Mouse (Mus musculus) urinary bladder, adult 2 months (tissue): ENCODE results near the gene Nav1. TPM values are rescaled to one million over a fixed set of nuclear protein-coding genes. Genes with fewer than 3 reads are reported as not detected.
A peak's percentile ranks its signal among the peaks of the same experiment; 100 is the strongest.

Source experiments
- DNase-seq: peaks from one replicate; pipeline ENCODE4 v3.0.0; 2022; ENCODE audit warnings: low spot score
- polyA plus RNA-seq: library from polyadenylated mRNA; depleted of rRNA; stranded (reverse); fragments of >200 nt; gene quantifications from 2 replicates; pipeline ENCODE4 v1.2.3, GENCODE M21; 2012

The Nav1 gene
- polyA plus RNA-seq, 1 experiment = 25.0 TPM

DNA sequence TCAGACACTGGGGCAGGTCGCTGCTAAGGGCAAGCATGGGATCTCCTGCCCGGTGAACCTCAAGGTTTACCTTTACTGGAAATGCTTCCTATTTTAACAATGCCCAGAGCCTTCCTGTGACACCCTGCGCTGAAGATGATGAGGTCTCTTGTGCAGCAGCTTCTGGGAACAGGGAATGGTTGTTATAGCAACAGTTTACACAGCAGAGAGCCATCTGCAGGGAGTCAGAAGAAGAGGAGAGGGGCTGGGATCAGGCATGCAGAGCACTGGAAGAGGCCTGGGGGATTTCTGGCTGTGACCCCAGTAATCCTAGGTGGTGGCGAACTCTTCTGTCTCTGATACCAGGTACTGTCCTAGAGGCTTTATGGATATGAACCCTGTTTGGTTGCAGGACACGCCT, 61.0 kb downstream of the Nav1 start:
- no peak for DNase-seq

DNA sequence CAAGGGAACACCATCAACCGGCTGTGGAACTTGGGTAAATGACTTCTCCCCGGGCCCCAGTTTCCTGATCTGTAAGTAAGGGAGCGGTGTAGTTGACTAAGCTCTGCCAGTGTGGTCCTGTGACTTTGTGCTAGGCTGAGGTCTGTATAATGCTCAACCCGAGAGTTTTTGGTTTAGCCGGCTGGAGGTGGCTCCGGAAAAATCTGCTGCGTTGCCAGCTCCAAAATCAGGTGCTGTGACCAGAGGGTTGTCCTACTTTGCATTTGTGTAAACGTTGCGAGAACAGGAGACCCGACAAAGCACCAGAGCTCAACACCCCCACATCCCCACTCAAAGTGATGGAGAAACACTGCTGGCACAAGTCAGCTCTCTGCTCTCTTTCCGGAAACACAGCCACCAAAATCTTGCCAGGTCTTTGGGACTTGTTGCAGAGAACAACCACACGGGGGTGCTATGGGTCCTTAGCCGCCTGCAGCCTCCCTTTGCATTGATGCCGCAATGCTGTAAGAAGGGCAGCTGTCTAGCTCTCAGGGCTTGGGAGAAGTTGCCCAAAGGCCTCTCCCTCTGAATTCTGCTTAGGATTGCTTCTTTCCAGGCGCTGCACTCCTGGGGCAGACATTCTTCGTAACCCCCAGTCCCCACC, 62.5 kb downstream of the Nav1 start:
- DNase-seq = no peak

DNA sequence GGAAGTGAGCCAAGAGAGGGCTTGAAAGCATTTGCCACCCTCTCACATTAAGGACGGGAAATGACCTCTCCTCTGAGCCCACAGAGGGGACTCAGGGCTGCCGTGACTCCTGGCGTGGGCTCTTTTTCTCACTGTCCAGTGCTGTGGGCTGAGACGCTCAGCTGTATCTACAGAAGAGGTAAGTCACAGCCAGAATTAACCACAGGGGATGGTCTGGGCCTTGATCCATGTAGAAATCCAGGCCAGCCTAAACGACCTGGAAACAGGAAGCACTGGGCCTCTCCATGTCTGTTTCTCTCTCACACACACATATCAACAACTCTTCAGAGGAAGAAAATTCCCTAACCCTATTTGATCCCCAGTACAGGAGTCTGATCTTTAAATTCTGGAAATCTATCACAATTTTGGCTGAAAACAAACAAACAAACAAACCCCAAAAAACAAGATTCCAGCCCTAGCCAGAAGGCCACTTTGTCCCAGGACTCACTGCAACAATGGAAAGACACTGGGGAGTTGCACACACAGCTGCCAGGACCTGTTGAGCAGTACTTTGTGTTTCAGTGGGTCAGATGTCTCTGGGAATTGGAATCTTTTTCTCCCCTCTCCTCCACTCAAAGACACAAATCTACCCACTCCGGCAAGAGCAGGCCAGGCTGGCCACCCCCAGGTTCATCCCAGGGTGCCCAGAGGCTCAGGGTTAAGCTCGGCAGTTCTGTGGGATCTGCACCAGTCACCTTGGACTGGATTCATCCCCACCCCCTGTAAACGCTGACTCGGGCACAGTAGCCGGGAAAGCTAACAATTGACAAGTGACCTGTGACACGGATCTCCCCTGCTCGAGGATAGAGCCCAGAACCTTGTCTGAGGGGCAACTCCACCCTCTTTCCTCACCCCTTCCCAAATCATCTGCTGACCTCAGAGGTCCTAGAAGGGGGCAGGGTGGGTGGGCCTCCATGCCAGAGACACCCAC, 64.0 kb downstream of the Nav1 start:
- DNase-seq = no peak

DNA sequence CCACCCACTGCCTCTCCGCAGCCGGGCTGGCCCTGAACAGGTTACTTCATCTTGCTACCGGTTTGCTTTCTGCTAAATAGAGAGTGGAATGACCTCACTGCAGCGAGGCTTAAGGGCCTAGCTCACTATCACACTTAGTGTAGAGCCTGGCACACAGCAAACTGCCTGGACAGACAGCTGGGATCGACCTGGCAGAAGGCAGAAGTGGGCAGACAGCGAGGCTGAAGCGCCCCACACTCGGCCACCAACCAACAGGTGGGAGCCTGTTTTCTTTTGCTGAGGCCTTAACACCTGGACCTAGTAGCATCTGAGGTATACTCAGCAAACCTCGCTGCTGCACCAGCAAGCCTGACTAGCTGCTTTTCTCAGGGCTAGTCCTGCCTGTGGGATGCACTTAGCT, 65.0 kb downstream of the Nav1 start:
- no peak for DNase-seq

DNA sequence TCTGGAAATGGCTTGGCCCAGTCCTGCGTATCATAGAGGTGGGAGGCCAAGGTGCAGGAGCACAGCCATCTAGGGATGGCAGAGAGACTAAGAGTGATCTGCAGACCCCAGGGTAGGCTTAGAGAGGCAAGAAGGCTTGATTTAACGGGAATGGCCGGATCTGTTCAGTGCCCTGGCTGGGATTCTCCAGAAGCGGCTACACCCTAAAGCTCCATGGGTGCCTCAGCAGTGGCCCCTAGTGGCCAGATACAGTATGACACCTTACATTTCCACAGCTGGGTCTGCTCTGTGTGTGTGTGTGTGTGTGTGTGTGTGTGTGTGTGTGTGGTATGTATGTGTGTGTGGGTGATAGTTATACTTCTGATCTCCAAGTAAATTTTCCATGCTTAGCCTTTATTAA, 66.8 kb downstream of the Nav1 start:
- peak; percentile 60 for DNase-seq

DNA sequence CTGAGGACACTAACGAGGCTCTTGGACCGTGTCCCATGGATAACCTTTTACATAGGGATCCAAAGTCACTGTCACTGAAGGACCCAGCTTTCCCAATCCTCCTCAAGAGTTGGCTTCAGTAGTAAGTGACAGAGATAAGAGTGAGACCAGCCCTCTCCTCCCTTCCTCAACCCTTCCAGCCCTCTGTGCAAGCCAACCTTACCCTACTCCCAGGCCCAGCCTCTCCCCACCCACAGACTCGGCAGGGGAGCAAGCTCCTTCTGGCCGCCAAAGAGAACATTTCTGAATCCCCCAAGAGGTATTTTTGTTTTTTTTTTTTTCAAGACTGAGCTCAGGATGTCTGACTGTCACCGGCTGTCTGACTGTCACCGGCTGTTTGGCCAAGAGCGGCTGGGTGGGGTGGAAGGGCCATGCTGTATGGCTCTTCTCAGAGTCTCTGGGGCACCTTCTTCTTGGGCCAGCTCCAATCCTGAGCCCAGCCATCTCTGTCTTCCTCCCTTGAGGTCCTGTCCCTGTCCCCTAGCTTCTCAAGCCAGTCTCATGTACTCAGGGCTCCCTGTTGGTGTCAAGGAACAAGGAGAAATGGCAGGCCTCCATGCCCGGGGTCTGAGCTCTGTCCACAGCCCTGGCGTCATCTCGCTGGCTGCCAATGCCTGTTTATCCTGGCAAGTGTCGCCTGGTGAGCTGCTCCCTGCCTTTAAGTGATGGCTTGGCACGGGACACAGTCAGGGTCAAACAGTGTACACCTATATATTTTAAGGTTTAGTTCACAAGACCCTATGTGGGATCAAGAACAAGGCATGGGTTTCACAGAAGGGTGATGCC, 68.4 kb downstream of the Nav1 start:
- no peak for DNase-seq

DNA sequence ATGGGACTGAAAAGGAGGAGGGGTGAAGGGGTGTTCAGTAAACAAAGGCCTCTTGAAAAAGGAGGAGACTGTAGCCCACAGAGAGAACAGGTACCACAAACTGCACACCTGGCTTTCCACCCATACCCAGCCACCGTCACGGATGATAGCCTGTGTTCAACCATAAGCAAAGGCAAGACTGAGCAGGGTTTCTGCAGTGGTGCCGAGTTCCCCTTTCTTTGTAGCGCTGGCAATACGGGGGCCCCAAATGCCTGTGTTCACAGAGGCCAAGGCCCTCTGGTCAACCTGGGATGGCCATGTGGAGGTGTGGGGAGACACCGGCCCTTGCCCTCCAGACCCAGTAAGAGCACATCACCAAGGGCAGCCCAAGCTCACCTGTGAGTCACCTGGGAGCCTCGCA, 70.3 kb downstream of the Nav1 start:
- DNase-seq = no peak

DNA sequence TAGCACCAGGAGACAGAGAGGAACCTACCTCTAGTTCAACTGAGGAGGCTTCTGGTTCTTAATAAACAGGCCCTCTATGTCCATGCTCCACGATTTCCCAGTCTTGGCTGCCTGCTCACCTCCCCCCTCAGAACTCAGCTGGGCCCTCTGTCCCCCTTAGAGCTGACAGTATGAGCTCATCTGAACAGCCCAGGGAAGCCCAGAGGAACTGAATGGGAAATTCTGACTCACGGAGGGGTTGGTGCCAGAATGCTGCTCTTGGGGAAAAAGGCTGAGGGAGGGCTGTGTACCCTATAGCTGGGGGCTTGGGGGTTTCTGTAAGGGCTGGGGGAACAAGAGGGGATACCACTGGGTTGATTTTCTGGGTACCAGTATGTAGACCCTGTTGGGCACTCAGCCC, 70.8 kb downstream of the Nav1 start:
- no peak for DNase-seq

DNA sequence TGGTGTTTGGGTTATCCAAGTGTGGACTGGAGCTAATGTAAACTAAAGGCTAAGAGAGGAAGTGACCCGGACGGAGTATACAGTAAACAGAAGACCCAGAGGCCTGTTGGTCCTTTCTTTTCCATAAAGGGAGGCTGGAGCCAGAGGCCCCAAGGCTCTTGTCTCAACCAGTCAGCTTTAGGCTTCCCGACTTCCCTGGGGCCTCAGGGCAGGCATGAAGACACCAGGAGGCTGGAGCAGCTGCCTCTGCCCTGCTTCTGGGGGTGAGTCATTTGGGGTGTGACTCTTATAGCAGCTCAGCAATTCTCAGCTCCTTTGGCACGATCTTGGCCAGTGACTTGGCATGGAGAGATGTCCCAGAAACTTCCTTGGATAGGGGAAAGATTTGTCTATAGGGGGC, 71.8 kb downstream of the Nav1 start:
- no peak for DNase-seq

DNA sequence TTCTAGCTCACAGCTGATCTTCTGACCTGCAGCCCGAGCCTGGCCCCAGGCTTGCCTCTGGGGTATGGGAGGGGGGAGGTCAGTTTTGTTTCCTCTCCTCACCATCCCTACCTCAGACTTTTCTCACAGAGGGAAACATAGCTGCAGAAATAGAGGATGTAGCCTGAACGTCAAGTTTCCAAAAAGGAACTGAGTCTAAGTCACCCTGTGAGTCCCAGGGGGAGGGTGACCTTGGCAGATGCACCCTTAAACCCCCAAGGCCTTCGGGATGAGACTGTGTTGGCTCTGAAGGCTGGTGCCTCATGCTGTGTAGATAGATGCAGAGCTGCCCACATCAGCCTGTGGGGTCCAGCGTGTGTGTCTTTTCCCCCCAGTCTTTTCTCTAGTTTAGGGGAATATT, 72.3 kb downstream of the Nav1 start:
- no peak for DNase-seq

DNA sequence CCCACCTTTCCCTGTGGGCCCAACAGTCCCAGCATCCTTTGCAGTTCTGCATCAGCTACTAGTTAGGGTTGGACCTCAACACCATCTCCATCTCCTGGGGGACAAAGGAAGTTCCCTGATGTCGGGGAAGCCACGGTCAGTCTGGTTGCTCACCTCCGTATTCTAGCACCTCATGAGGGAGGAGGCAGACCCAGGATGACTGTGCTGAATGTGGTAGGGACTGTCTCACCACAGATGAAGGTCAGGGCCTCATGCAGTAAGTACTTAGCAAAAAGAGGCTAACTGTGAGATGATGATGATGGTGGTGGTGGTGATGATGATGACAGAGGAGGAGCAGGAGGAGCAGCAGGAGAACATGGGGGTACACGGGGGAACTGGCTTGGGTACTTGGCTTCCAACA, 73.0 kb downstream of the Nav1 start:
- no peak for DNase-seq

DNA sequence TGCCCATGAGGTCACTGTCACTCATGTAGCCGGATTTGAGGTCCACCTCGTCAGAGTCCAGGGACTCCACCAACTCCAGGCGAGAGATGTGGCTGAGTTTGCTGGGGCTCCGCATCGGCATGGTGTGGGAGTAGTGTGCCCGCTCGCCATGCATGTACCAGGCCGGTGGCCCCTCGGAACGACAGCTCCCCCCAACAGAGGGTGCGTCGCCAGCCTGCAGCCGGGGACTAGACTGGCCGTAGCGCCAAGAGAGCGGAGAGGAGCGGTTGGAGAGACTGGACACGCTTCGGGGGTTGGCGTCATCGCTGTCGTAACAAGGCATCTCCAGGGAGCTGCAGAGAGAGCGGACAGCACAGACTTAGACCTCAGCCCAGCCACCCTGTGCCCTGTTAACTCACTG, 74.7 kb downstream of the Nav1 start:
- no peak for DNase-seq

DNA sequence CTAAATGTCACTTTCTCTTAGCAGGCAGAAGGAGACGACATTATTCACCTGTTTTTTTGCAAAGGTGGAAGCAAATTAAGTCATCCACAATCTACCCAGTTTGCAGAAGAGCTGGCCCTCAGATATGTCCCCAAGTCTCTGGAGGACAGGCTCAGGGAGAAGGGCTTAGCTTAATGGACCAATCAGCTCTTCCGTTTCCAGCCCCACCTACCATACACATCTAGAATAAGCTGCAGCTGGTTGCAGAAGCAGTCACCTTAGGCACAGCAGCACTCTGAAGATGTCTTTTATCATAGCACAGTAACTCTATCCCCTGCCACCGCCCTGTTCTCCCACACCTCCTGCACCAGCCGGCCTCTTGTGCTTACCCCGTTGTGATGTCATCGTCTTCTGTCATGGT, 75.1 kb downstream of the Nav1 start:
- no peak for DNase-seq

DNA sequence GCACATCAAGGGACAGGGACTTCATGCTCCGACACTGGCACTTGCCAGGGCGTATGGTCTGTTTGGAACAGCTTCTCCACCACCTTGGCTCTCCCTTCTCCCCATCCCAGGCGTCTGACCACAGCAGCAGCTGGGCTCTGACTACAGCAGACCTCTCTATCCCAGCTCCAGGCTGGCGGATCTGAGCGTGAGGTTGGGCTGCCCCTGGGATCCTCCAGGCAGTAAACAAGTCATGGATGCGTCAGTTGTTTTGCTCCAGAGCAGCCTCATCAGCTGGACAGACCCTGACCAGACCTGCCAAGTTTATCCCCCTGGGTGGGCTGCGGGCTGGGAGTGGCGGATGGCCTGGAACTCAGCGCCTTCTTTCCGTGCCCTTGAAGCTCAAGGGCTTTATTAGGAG, 76.0 kb downstream of the Nav1 start:
- no peak for DNase-seq

DNA sequence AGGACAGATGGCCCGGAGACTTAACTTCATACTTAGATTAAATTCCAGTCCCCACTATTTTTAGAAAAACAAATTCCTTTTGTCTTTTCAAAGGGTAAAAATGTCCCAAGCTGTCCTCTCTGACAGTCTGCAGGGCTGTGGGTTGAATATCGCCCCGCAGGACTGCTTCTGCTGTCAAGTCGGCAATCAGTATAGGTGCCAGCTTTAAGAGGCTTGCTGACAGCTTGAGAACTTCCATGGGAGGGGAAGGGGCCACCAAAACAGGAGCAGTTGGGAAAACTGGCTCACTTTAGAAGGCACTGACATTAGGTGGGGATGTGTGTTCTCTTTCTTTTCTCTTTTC, 82.6 kb downstream of the Nav1 start:
- DNase-seq = no peak

DNA sequence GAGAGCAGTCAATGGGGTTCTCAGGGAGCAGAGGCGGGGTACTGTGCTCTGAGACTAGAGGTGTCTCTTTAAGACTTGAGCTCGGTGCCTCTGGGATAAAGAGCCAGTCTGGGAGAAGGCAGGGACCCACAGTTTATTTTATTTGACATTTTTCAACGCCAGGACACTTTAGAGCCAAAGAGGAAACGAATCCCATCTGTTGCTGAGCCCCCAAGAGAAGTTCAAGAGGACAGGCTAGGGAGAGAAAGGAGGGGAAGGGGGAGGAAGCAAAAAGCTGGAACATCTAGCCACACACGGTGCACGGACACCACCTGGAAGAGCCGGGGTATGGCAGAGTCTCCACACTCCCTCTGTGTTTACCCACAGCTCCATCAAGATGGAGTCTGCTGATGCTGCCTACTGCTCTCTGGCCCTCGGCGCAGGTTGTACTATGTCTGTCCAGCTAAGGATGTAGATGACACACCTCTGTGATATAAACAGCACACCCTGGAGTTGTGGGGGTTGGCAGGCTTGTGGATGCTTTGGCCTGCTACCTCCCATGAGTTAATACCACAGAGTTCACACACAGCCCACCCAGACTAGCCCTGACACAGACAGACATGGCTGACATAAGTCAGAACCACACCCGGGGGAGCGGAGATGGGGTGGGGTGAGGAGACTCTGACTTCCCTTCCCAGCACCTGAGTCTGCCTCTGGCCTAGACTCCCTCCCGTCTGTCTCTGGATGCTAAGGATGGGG, 83.1 kb downstream of the Nav1 start:
- no peak for DNase-seq

DNA sequence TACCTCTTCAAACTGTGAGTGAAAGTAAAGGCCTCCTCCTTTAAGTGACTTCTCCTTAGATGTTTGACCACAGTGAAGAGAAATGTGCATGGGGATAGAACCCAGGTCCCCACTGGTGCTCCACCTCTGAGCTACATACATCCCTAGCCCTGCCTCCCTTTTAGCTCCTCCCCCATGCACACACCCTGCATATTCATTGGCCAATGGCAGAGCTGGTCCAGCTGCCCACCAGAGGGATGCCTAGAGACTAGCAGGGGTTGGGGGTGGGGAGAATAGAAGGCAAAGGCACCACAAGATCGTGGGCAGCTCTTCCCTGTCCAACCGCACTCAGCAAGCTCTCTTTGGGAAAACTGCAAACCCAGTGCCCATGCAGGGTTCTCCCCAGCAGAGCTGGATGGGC, 83.8 kb downstream of the Nav1 start:
- no peak for DNase-seq

DNA sequence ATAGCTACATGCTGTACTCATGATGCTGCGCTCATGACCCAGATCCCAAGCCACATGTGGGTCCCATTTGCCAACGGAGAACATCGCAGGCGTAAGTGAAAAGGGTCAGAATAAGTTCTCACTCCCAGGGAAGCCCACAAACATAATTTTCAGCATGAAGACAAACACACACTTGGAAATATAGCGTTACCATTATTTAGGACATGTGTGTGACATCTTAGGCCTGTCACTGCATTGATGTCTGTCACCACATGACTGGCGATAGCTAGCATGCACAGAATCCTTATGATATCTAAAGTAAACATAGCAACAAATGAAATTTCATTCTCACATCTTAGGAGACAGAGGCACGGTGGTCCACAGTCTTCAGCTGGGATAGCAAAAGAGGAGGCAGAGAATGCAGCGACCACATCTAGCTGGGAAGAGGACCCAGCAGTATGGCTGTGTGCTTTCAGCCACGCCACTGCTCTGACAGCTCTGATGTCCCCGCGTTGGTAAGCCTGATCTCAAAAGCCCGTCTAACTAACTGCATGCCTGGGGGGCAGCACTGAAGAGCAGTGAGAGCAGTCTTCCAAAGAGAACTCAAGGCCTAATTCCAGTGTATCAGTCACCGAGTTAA, 86.4 kb downstream of the Nav1 start:
- DNase-seq = no peak

DNA sequence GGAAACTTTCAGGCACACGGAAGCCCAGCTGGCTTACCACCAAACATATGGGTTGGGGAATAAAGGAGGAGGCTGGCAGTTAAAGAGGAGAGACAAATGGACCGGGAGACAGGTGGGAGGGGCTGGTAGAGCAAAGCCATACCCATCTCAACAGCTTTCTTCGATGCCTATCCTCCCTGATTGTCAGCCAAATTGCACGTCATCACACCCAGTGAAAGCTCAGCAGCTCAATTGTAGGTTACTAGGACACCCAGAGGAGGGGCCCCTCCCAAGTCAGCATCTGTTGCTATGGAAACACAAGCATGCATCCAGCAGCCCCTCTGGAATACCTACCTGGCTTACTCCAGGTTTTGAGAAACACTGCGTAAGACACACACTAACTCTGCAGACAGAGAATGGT, 88.4 kb downstream of the Nav1 start:
- no peak for DNase-seq

DNA sequence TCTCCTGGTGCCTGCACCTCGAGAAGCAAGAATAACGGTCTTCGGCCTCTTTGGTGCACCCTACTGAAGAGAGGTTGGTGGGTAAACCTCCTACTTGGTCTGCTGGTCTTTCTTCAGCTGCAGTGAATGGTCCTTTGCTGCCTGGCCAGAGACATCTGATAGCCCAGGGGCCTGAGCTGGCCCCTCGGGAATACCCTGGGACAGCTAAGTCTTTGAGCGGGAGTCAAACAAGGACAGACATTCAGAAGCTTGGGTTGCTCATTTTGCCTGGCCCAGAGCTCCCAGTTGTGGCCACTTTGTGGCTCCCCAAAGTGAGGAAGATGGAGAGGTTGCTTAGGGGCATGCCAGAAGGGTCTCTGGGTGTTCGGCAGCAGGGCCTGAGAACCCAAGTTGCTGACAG, 89.6 kb downstream of the Nav1 start:
- no peak for DNase-seq

DNA sequence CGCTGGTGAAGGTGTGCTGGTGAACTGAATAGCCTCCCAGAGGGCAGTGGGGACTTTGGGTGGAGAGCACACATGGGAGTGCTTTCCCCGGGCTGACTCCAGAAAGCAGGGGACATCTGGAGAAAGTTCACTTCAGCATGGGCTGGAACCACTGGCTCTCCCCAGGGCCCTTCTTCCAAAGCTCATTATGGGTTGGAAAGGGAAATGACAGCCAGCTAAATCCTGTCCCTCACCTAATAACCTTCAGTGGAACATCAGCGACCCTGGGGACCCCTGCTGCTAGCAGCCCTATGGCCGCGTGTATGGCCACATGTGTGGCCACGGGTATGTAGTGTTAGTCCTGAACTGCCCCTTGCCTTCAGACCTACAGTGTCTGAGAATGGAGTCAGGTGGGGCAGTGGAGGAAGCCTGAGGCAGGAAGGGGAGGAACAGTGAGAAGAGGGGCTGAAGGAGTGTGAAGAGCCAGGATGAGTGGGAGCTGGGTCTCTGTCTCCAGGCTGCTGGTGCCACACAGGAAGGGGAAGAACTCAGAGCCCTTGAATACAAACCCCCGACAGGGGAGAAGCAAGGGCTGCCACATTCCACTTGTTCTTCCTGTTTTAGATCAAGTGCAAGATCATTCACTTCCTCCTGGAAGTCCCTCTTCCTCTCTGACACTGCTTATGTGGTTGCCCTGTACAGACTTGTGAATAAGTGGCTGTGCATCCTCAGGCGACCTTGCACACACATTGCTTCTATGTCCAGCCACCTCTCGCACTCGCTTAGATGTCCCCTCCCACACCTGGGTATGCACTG, 90.4 kb downstream of the Nav1 start:
- DNase-seq = no peak
